Mouse (Mus musculus) erythroblast, embryonic 14.5 days (primary cell): ENCODE measurements around the gene Slfn4.
"Not testable (repeated sequence)": the region's sequence is repeated elsewhere in the genome, so short reads cannot be mapped to it uniquely, and the experiment has no call there.

Experiments
- GATA1 ChIP-seq: IDR thresholded peaks from 2 replicates; pipeline ENCODE4 v1.6.1; 2012; ENCODE audit warnings: low read length, inconsistent platforms, mixed read lengths
- TAL1 ChIP-seq: IDR thresholded peaks from 3 replicates; pipeline ENCODE4 v1.6.1; 2012; ENCODE audit warnings: low read length, inconsistent platforms, mixed read lengths

GRCm38 (mm10) chr11:83148939-83149338, 26.0 kb upstream of the Slfn4 start:
- TF ChIP-seq GATA1, TAL1: not testable (repeated sequence)
